Mouse (Mus musculus) right cerebral cortex, postnatal 4 days (tissue): Measurements from ENCODE around the gene Esam.

ENCODE experiments used
- DNase-seq: peaks from one replicate; pipeline ENCODE4 v3.0.0-alpha.2; 2022

Esam gene

DNA sequence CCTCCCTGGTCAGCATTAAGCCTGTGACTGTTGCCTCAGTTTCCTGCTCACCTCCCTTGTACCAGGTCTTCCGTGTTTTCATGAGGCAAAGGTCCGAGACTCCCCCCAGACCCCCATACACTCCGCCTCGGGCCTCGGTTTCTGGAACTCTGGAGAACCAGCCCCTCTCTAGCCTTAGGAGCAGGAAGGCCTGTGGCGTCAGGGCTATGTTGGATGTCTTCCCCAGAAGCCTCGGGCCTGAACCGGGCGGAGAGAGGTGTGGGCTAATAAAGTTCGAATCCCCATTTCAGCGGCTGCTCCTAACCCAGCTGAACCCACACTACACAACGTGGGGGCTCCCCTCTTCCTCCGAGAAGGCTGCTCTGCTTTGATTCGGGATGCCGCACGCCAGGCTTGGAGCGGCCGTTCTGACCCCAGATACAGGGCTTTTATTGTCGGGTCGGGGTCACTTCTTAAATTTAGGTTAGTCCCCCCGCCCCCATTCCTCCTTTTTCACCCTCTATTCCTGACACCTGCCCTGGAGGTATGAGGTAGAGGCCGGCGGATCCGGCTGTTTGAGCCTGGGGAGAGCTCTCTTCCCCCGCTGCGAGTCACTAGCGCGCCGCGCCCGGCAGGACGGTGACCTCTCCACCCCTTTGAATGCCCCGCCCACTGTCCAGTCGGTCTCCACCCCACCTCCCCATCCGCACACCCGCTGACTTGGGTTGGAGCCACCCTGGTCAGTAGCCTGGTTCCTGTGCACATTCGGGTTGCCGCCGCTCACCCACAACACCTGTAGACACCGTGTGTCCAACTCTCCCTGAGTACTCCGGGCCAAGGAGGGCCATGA lies at the start of gene Esam:
Gene Esam, plus strand, starts transcription at position 683 of the 829 bp plus-strand sequence.
- no peak for DNase-seq

- no peak for DNase-seq
Observed at GRCm38 (mm10) chr9:37485146-37485545, 42.7 kb upstream of the Esam start.

DNA sequence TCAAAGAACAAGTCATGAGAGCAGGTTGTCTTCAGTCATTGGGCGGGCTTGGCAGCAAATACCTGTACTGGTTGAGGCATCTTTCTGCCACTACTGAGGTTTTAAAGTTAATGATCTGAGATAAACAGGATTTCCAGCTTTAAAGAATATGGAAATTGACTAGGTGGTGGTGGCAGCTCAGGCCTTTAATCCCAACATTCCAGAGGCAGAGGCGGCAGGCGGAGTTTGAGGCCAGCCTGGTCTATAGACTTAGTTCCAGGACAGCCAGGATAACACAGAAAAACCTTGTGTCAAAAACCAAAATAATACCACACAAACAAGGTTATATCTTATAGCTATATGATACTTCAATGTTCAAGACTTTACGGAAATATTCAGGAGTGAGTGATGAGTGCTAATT lies 39.8 kb upstream of the Esam start:
- no peak for DNase-seq

GRCm38 (mm10) chr9:37488611-37489396 lies 39.1 kb upstream of the Esam start, which contains the start of gene Msantd2:
Msantd2 (plus strand) TSS chr9:37489319.
- peak; percentile 88 for DNase-seq

DNA sequence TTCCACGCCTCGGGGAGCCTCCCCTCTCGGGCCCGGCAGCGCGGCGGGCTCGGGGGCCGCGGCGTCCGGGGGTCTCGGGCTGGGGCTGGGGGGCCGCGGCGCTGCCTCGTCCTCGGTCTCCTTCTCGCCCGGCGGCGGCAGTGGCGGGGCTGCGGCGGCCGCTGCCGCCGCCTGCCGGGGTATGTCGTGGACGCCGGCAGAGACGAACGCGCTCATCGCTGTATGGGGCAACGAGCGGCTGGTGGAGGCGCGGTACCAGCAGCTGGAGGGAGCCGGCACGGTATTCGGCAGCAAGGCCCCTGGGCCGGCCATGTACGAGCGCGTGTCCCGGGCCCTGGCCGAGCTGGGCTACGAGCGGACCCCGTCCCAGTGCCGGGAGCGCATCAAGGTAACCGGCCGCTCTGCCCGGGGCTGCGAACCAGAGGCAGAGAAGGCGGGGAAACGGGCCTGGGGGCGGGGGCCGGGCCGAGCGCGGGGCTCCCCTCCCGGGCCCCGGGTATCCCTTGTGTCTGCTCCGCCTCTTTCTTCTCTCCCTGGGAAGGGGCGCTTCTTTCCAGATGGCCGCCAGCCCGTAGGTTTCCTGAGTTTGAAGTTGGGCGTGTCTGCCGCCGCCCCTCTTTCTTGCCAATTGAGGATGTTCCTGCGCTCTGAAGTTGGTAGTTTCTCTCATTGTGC lies 38.3 kb upstream of the Esam start:
- peak; percentile 43 for DNase-seq

DNA sequence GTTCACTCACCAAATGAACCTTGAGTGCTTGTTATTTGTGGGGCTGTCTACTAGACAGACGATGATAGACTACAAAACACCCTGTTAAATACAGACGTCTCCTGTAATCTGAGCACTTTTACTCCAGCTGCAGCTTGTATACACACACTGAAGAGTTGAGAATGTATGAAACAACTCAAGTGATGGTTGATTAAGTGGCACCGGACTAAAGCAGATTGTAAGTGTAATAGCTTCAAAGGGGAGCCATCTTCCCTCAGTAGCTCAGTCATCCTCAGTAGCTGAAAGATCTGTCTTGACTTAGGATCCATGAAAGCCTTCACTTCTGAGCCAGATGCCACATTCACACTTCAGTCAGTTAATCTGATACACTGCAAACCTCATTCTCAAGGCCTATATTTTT lies 32.1 kb upstream of the Esam start:
- DNase-seq: no peak

GRCm38 (mm10) chr9:37496325-37496724 lies 31.6 kb upstream of the Esam start:
- no peak for DNase-seq

DNA sequence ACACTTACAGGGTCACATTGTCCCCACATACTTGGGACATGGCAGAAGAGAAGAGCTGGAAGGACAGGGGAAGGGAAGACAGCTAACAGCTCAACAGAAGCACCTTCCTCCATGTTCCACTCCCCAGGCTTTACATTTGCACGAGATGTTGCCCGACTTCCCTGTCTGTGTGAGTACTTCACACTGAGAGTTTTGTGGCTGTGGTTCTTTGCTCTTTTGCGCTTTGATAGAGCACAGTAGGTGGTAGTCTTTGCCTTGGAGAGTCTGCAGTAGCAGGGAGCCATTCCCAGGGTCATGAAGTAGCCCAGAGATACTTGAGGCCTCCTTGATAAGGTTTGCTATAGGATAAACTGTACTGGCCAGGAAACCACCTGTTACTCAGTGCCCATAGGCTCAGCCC lies 27.7 kb upstream of the Esam start:
- DNase-seq: no peak

DNA sequence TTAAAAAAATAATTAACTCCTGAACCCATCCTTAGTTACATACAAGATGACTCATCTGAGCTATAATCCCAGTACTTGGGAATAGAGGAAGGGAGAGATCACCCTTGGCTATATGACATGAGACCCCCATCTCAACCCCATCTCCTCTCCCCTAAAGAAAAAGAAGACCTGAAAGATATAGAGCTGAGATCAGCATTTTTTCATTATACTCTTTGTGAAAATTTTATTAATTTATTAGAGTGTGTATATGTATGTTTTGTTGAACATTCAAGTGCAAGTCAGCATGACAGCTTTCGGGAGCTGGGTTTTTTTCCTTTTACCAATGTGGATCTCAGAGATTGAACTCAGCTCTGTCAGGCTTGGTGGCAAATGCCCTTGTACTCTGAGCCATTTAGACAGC lies 26.7 kb upstream of the Esam start:
- DNase-seq: no peak

DNA sequence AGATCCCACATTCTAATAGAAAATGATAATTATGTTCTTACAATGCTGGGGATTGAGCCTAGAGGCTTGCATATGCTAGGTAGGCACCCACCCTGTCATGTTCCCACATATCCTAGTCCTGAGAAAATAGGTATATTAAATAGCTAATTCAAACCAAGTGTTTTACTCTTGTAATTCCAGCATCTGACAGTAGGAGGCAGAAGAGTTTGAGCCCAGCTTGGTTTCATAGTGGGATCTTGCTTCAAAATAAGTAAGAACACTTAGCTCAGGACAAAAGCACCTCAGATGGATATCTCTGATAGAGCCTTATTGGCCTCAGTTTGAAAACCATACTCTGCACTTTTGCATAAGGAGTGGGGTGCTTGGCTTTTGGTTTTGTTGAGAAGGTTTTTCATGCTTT lies 23.5 kb upstream of the Esam start:
- DNase-seq: no peak

DNA sequence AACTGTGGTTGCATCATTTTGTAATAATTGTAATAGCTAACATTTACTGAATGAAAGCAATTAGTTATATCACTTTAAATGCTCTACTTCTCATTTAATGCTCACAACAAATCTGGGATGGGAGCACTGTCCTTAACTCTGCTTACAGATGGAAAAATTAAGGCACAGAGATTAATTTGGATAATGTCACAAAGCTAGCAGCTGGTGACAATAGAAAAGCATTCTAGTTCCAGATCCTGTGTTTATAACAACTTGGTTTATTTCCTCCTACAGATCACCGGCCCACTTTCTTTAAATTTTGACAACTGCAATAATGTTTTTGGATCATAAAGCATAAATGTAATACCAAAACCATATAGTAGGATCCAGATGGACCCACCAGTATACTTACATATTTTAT lies 21.9 kb upstream of the Esam start:
- no peak for DNase-seq

GRCm38 (mm10) chr9:37512097-37512496 lies 15.8 kb upstream of the Esam start:
- DNase-seq: no peak

GRCm38 (mm10) chr9:37514456-37514855 lies 13.4 kb upstream of the Esam start:
- no peak for DNase-seq

GRCm38 (mm10) chr9:37517467-37517866 lies 10.4 kb upstream of the Esam start:
- DNase-seq: no peak

- DNase-seq: no peak
Observed at GRCm38 (mm10) chr9:37518991-37519390, 8.9 kb upstream of the Esam start.

DNA sequence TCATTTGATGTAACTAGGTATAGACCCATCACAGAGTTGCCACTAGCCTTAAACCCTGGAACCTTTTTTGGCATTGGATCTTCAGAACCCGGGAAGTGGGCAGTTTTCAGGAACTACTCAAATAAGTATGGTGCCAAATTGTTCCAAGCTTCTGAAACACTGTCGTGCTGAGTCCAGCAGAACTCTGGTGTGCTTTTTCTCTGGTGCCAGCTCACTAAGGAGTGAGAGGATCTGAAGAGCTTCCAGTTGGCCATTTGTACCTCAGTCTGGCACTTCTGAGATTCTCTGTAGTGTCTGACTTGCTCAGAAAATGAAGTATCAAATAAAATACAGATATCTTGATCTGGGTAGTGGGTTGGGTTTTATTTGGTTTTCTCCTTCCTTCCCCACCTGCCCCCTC lies 7.9 kb upstream of the Esam start:
- no peak for DNase-seq

DNA sequence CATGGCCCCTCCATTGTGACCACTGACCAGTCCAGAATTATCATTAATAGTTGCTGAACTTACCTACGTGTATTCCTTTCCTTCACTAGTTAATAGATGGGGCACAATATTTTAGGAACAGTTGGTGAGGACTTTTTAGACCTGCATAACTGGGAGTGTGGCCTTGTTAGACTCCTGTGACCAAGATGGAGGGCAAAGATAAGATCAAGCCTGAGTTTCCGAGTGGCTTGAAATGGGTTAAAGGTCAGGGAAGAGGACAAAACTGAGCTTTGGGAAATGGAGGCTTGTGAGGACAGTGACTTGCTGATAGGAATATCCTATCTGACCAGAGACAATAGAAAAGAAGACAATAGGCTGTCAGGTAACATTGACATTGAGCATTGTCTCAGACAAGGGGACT lies 2.4 kb upstream of the Esam start:
- DNase-seq: no peak

- DNase-seq: no peak
Observed at GRCm38 (mm10) chr9:37526443-37527395, 1.2 kb upstream of the Esam start.

DNA sequence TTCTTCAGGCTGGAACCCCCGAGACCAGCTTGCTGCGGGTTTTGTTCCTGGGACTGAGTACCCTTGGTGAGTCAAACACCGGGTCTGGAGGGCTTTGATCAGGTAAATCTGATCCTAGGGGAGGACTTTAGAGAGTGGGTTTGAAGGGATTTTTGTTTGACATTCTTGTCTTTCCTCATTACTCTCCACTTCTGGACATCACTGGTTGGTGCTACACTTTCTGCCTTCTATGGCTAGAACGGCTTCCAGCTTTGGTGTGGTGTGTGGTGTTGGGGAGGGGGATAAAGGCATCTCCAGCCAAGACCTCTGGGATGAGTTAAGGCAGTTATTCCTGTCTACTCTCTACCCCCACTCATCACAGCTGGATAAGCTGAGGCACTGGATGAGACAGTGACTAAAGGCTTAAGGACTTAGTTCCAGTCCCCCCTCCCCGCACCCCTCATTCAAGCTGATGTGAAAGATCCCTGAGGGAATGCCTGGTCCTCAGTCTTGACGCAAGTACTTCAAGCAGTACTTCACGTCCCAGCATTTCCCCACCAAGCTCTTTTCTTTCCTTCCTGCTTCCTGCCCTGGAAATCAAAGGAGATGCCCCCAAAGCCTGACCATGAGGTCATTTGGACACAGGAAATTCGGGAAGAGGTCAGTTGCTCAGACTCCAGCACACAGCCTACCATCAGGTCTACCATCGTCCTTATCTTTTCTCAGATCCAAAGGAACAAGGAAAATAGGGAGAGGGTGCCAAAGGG lies 520 bp downstream of the Esam start:
- no peak for DNase-seq

DNA sequence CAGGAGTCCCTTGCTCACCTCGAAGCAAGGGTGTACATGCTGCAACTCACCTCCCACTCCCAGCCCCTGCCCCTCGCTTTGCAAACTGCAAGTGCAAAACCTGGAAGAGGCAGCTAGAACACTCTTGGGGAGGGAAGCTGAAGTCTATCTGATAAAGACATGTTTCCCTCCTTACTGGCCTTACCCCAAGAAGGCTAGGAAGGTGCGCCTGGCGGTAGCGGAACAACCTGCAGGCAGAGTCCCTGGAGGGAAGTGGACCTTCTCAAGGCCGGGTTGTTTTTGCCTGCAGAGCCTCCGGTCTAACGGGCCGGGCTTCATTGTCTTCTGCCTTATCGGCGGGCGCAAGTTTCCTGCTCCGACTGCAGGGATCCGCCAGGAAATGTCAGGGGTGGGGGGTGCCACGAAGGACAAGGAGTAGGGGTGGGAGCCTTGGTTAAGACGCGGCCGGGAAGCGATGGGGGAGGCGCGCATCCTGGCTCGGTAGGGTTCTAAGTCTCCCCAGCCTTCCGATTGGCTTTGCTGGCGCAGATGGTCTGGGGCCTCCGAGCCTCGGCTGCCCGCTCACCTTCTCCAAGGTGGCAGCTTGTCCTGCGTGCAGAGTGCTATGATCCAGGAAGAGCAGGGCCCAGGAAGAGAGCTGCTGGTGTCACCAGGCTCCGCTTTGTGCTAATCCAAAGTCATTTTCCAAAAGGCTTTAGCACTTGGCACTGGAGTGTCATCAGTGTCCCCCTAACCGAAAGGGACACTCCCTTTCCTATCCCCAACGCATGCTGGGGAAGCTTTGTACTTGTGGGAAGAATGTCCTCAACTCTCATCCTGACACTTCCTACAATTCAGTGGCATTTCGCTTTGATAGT lies 2.4 kb downstream of the Esam start:
- no peak for DNase-seq
